Mouse (Mus musculus): Measurements from ENCODE around the gene Stx6.

DNA sequence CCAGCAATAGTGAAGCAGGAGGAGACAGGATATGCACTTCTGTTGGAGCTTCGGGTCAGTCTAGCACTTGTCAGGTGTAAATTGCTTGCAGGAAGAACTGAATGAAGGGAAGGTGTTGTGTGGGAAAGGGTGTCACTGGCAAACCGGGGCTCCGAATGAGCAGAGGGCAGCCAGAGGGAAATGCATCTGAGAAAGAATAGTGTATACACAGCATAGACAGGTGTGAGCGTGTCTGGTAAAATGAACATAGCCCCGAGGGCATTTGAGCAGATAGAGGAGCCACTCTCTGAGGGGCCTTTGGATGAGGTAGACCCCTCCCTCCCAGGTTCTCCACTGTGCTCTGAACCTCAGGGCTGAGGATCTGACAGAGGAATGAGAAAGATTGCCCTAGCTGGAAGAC lies 89.5 kb downstream of the Stx6 start:
- TF ChIP-seq CTCF (conservative IDR thresholded peaks at IDR 0.05; ENCODE audit: insufficient read depth, insufficient read length, low read depth, low read length) (no peak), POLR2A (IDR thresholded peaks at IDR 0.05; ENCODE audit: low read depth, low read length) (no peak)
